Mouse (Mus musculus): ENCODE data around the gene Baiap2l1.

GRCm38 (mm10) chr5:144256541-144256870 is 101.4 kb downstream of the Baiap2l1 start:
- no peak for TF ChIP-seq CTCF (conservative IDR thresholded peaks at IDR 0.05; ENCODE audit: insufficient read depth, insufficient read length, low read depth, low read length)
- no peak for TF ChIP-seq POLR2A (IDR thresholded peaks at IDR 0.05; ENCODE audit: low read depth, low read length)

Measured in kidney, adult 2 months (tissue).